Mouse (Mus musculus) telencephalon, adult 2 months (tissue): ENCODE measurements at regions not wholly inside any gene's neighbourhood (a gene's known extent, or its start where the extent isn't known, plus 50 kb on each side); places are given as distances from the start of the nearest gene placed in this dataset.

Experiments
- DNase-seq: peaks from one replicate; pipeline ENCODE4 v3.0.0-alpha.2; 2011; ENCODE audit warnings: low read depth, low spot score

DNA sequence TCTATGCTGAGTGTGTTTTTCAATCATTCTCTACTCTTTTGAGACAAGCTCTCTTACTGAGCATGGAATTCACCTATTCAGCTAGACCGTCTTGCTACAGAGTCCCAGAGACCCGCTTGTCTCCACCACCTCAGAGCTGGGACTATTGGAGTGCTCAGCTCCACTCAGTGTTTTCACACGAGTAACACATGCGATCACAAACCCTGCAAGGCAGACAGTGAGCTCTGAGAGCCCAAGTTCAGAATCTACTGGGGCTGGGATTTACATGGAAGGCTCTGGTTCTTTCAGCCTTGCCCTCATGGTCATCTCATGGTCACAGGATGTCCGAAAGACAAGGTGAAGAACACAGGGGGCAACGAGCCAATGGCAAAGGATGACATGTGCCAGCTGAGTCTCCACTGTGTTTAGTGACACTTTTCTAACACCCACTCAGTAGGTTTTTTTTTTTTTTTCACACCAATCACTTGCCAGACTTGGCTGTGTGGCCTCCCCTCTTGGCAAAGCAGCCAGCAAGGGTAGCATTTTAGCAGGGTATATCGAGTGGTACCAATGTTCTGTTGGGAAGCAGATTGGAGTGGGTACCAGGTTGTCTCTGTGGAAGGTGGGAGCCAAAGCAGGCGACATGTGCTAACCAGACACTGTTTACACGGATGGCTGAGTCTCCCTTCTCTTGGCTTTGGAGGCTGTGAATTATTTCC lies 51.2 kb upstream of the Gtsf1l start:
- peak; percentile 53 for DNase-seq

DNA sequence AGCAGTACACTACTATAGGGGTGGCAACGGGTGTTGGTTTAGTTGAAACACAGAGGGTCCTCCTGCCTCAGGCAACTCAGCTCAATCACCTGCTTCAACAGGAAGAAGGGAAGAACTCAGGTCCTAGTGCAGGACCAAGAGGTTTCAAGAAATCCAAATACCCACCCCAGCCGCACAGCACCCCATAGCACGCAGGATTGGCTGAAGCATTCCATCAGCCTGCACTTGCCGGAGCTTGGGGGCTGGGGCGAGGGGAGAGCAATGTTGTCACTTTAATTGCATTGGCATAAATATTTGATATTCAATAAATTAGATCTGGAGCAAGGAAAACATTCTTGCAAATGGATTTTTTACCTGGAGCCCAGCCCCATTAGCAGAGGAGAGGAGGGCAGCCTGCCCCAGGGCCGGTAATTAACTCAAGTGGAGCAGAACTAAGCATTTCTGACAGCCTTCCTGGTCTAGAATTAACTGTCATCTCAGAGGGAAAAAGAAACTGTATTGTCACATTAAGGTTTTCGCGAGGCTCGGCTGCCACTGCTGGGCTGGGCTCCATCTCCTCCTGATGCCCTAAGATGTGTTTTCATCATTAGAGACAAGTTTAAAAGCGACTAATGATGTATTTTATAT lies 55.2 kb upstream of the Gtsf1l start:
- DNase-seq, result no peak

DNA sequence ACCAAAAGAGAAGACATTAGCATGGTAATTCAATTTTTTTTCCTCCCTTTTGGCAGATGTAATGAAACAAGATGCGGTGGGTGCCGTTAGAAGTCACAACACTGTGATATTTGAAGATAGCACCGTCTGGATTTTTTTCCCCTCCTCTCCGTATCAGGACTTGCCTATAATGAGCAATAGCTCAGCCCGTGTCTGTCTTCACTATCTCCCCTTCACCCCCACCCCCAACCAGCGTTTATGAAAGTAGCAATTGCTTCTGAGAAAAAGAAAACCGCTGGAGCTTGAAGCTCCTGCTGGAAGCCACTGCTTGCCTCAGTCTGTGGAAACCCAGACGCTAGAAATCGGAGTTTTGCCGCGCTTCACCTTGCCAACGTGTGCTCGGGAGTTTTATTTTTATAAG lies 55.8 kb upstream of the Gtsf1l start:
- DNase-seq, result no peak

DNA sequence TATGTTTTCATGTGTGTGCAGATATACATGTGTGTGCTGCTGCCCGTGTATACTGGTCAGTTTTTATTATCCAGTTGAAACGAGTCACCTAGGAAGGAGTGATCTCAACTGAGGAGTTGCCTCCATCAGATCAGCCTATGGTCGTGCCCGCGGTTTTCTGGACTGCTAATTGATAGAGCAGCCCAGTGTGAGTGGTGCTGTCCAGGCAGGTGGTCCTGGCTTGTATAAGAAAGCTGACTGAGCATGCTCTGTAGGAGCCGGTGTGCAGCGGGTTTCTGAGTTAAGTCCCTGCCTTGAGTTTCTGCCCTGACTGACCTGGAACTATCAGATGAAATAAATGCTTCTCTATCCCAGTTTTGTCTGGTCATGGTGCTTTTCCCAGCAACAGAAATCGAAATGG lies 56.9 kb upstream of the Tox2 start:
- no peak for DNase-seq

DNA sequence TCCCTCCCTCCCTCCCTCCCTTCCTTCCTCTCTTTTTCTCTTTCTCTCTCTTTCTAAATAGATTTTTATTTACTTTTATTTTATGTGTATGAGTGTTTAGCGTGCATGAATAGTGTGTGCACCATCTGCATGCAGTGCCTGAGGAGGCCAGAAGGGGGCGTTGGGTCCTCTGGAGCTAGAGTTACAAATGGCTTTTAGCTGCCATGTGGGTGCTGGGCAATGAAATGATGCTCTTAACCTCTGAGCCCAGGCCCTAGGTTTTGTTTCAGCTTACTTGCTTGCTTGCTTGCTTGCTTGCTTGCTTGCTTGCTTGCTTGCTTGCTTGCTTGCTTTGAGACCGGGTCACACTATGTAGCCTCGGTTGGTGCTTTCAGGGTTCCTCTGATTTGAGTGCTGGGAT lies 56.4 kb upstream of the Tox2 start:
- DNase-seq, result no peak

DNA sequence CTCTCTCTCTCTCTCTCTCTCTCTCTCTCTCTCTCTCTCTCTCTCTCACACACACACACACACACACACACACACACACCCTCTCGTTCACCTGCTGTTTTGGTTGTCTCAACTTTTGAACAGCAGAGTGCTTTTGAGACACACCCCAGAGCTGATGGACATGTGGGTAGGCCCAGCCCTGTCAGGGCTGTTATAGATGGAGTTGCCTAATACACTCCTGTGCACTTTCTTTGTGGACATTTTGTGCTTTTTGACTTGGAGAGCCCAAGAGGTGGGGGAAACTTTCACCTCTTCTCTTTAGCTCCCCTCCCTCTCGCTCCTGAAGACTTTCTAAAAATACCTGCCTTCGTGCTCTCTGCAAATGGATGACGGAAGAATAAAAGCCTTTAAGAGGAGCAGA lies 55.5 kb upstream of the Tox2 start:
- DNase-seq, result no peak

DNA sequence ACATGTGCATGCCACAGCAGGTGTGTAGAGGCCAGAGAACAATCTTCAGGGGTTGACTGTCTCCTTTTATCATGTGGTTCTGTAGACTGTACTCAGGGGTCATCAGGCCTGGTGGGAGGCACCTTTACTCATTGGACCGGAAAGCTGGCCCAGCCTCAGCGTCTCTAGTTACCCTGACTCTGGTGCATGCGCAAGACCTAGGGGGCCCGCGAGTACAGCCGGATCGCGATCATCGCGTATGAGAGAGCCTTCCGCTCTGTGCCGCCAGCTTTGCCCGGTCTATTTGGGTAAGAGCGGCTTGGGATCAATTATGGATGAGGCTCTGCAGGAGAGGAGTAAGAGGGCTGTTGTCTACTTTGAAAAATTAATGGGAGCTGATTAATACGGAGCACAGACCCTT lies 51.9 kb upstream of the Tox2 start:
- DNase-seq, result no peak

DNA sequence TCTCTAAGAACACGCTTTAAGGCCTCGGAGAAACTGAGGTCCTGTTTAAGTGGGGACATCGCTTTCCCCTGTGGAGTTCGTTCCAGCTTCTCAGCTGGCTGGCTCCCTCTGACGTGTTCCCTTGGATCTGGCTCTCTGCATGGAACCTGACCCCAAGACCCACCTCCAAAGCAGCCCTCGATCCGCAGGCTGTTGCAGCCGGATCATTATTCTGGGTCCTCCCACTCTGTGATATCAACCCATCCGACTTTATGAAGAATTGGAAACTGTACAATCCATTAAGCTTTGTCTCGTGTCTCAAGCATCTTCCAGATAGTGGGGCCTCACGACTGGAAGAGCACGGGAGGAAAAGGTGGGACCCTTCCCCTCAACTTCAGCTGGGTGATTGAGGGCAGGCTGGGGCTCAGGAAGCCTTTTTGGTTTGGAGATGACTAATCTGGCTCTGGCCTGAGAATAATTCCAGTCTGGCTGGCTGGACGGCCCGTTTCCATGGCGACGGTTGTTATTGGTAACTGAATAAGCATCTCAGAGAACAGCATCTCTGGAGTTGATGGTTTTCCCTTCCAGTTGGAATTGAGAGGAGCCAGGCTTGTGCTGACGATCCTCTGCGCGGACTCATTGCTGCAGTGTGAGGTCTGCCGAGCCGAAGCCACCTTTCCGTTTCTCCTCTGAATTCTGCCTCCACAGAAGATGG lies 50.4 kb upstream of the Tox2 start:
- peak; percentile 82 for DNase-seq
